Mouse (Mus musculus): Measurements from ENCODE around the gene Cry2.

DNA sequence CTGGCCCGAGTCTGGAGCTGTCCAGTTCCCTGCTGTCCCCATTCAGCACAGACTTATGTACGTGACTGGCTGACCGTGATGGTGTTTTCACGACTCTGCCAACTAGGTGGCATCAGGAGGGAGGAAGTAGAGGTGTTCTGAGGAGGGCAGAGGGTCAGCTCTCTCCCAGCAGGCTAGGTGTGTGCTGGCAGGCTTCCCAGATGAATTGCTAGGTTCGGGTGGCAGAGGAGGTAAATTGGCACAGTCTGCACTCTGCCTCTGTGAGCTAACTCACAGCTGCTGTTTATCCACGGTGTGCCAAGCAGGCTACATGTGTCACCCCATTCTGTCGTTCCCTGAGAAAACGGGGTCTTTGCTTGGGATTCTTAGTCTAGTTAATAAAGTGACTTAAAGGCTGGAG is 12.8 kb upstream of the Cry2 start:
- no peak for TF ChIP-seq CTCF (IDR thresholded peaks at IDR 0.05; ENCODE audit: low read depth)
- TF ChIP-seq EP300 (IDR thresholded peaks at IDR 0.05; ENCODE audit: low read depth) = no peak

All from liver, embryonic 14.5 days (tissue).